In the genomic region with DNA sequence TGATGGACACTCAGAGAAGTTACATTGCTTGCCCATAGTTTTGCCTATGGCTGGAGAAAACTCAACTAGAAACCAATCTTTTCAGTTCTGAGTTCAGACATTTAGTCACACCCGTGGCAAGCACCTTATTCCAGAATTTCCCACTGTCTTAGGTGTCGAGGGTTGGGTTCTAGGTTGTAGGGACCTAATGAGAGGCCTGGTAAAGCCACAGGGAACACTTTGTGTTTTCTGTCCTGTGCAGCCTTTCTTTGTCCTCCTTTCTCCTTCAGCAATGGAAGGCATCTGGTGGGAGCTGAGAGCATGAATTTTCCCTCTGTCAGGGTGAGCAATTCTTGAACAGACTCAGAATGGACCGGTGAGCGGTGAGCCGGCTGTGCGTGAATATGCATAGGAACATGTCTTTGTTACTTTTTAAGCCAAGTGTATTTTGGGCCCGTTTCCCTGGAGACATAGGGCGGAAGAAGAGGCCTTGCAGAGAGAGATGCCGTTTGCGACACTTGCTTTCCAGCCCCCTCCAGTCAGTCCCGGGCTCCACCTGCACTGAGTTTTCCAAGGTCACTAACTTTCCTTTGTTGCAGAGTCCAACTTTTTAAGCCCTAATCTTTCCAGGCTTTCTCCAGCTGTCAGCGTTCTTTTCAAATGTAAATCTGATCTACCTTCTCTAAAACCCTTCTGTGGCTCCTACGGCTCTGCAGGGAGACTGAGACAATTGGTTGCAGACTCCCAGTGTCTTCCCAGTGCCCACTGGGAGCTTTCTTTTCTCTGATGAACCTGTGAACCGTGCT, we compare ENCODE assay signal across 1 mouse cellular context.
TF ChIP-seq lines count a peak whose summit lies in the region.

No protein-coding gene starts in this region.

TF ChIP-seq in ES-E14, 5 proteins besides CTCF, POLR2A, EP300 and RAD21 (continued from another document):
- peak; percentile 74; the same call in 1 of the 2 replicates for TF ChIP-seq HCFC1 (IDR thresholded peaks at IDR 0.05; ENCODE audit: borderline replicate concordance, insufficient read depth, low read length)
